Mouse (Mus musculus) cerebellum, adult 2 months (tissue): Measurements from ENCODE around the gene Fam155a.

Source experiments
- CTCF ChIP-seq: fragments of 200-500 bp; IDR thresholded peaks from 2 replicates; pipeline ENCODE4 v1.5.1; 2011; ENCODE audit warnings: low read depth, mild to moderate bottlenecking, control low read depth, low read length, moderate library complexity, borderline replicate concordance; ENCODE audit not compliant: insufficient read depth
- POLR2A ChIP-seq: fragments of 200-500 bp; IDR thresholded peaks from 2 replicates; pipeline ENCODE4 v1.6.1; 2011; ENCODE audit warnings: low read length, control low read depth, borderline replicate concordance; ENCODE audit not compliant: insufficient read depth

GRCm38 (mm10) chr8:9770999-9771605, at the start of gene Fam155a:
- TF ChIP-seq CTCF (no peak), POLR2A (no peak)
